Mouse (Mus musculus): ENCODE results near the gene Dnajc1.

- no peak for TF ChIP-seq CTCF (IDR thresholded peaks at IDR 0.05; ENCODE audit: low read depth)
- no peak for TF ChIP-seq EP300 (IDR thresholded peaks at IDR 0.05; ENCODE audit: low read depth)
These were observed 130.3 kb downstream of the Dnajc1 start for GRCm38 (mm10) chr2:18262298-18262697.

Data from liver, postnatal 0 days (tissue).